Mouse (Mus musculus) left cerebral cortex, adult 2 months (tissue): ENCODE measurements around the gene Slc4a5. TPM values are rescaled to one million over a fixed set of nuclear protein-coding genes. Genes with fewer than 3 reads are reported as not detected.

Experiments
- DNase-seq, 2 experiments: peaks; one replicate each; pipeline ENCODE4 v3.0.0; 2021 to 2022; ENCODE audit warnings: low spot score in 2 of 2, mixed read lengths in 1 of 2; ENCODE audit errors: extremely low spot score in 1 of 2
- H3K27ac ChIP-seq: fragments of 200-600 bp; 2 replicates; pipeline ENCODE4 v1.8.1; 2022
- H3K4me3 ChIP-seq: fragments of 200-600 bp; 2 replicates; pipeline ENCODE4 v1.8.1; 2022
- CTCF ChIP-seq: fragments of 200-600 bp; IDR thresholded peaks from 2 replicates; pipeline ENCODE4 v1.8.1; 2022; ENCODE audit warnings: antibody characterized with exemption, mild to moderate bottlenecking, moderate library complexity
- intact Hi-C: fragments of 180-260 bp; cut with DNase I; formaldehyde crosslinking; loops from one replicate; pipeline ENCODE4 v1.15.1; 2025
- total RNA-seq, 2 experiments: library from RNA; stranded (reverse); gene quantifications; 2 replicates each; pipeline ENCODE4 v1.2.3; 2021

Slc4a5 gene
- total RNA-seq, 2 experiments from 2014 or later, result 0.84 to 1.3 TPM

GRCm38 (mm10) chr6:83273733-83274132 lies 54.1 kb downstream of the Slc4a5 start:
- intact Hi-C loops, result loop anchor here (10.0 kb wide), 1 partner anchor 279 kb away; no protein-coding TSS in a partner anchor
- H3K27ac ChIP-seq, result no peak overlapping the region
- no peak overlapping the region for H3K4me3 ChIP-seq
- TF ChIP-seq CTCF, result no peak
- no peak for DNase-seq

GRCm38 (mm10) chr6:83277151-83277550 lies 57.5 kb downstream of the Slc4a5 start:
- no peak for TF ChIP-seq CTCF
- intact Hi-C loops, result loop anchor here (5.0 to 10.0 kb wide), 2 partner anchors 45 to 282 kb away; no protein-coding TSS in a partner anchor
- DNase-seq, result no peak
- Histone ChIP-seq H3K27ac (no peak overlapping the region), H3K4me3 (no peak overlapping the region)

GRCm38 (mm10) chr6:83278881-83279280 lies 59.3 kb downstream of the Slc4a5 start:
- intact Hi-C loops, result loop anchor here (5.0 to 10.0 kb wide), 2 partner anchors 47 to 284 kb away; no protein-coding TSS in a partner anchor
- DNase-seq, result no peak
- peak; percentile 55 for TF ChIP-seq CTCF
- no peak overlapping the region for H3K4me3 ChIP-seq
- no peak overlapping the region for H3K27ac ChIP-seq

GRCm38 (mm10) chr6:83280256-83280955 lies 60.8 kb downstream of the Slc4a5 start:
- H3K4me3 ChIP-seq, result no peak overlapping the region
- H3K27ac ChIP-seq, result no peak overlapping the region
- TF ChIP-seq CTCF, result peak; percentile 56
- no peak for DNase-seq
- intact Hi-C loops, result loop anchor here (10.0 kb wide), 1 partner anchor 394 kb away; the partner anchor contains the start of gene Cd207

- no peak for DNase-seq
- intact Hi-C loops, result no loop called here
- Histone ChIP-seq H3K4me3 (no peak overlapping the region), H3K27ac (no peak overlapping the region)
- TF ChIP-seq CTCF, result no peak
These were observed 81.0 kb downstream of the Slc4a5 start for GRCm38 (mm10) chr6:83300447-83301229.

GRCm38 (mm10) chr6:83301294-83301693 lies 81.7 kb downstream of the Slc4a5 start:
- TF ChIP-seq CTCF, result no peak
- H3K27ac ChIP-seq, result no peak overlapping the region
- intact Hi-C loops, result no loop called here
- H3K4me3 ChIP-seq, result no peak overlapping the region
- DNase-seq, result no peak

- no peak for TF ChIP-seq CTCF
- no peak for DNase-seq
- intact Hi-C loops, result no loop called here
- H3K27ac ChIP-seq, result no peak overlapping the region
- no peak overlapping the region for H3K4me3 ChIP-seq
These were observed 82.6 kb downstream of the Slc4a5 start for GRCm38 (mm10) chr6:83302264-83302663.

GRCm38 (mm10) chr6:83309017-83309416 lies 89.4 kb downstream of the Slc4a5 start:
- H3K4me3 ChIP-seq, result no peak overlapping the region
- intact Hi-C loops, result no loop called here
- no peak for DNase-seq
- no peak overlapping the region for H3K27ac ChIP-seq
- TF ChIP-seq CTCF, result no peak; the same call in none of the 2 replicates

GRCm38 (mm10) chr6:83311206-83311605 lies 91.6 kb downstream of the Slc4a5 start:
- DNase-seq, result no peak
- Histone ChIP-seq H3K27ac (no peak overlapping the region), H3K4me3 (no peak overlapping the region)
- intact Hi-C loops, result no loop called here
- TF ChIP-seq CTCF, result no peak

GRCm38 (mm10) chr6:83312021-83312420 lies 92.4 kb downstream of the Slc4a5 start:
- Histone ChIP-seq H3K4me3 (no peak overlapping the region), H3K27ac (no peak overlapping the region)
- DNase-seq, result no peak
- intact Hi-C loops, result no loop called here
- TF ChIP-seq CTCF, result no peak

- no peak for DNase-seq
- intact Hi-C loops, result no loop called here
- TF ChIP-seq CTCF, result no peak
- no peak overlapping the region for H3K27ac ChIP-seq
- H3K4me3 ChIP-seq, result no peak overlapping the region
These were observed 92.9 kb downstream of the Slc4a5 start for GRCm38 (mm10) chr6:83312514-83312913.

- no peak overlapping the region for H3K4me3 ChIP-seq
- intact Hi-C loops, result no loop called here
- DNase-seq, result no peak
- no peak overlapping the region for H3K27ac ChIP-seq
- TF ChIP-seq CTCF, result no peak
These were observed 95.7 kb downstream of the Slc4a5 start for GRCm38 (mm10) chr6:83315293-83315692.
